Mouse (Mus musculus): ENCODE measurements around the gene Zfp729a. TPM values are rescaled to one million over a fixed set of nuclear protein-coding genes. Genes with fewer than 3 reads are reported as not detected.

Zfp729a gene
- 0.14 and 0.17 TPM in 2 replicates for polyA plus RNA-seq (2012)

GRCm38 (mm10) chr13:67637294-67638007 is at the start of gene Zfp729a, which contains the start of gene Gm49345:
Gene Zfp729a, minus strand, starts transcription at chr13:67637791.
Gene Gm49345, minus strand, starts transcription at chr13:67637769.
- no peak for TF ChIP-seq GATA1 (IDR thresholded peaks at IDR 0.05; ENCODE audit: low read length)

GRCm38 (mm10) chr13:67686971-67687370 is 49.4 kb upstream of the Zfp729a start, which contains the start of gene Zfp738:
Gene Zfp738, minus strand, starts transcription at chr13:67687071.
- TF ChIP-seq GATA1 (IDR thresholded peaks at IDR 0.05; ENCODE audit: low read length), result no peak

GRCm38 (mm10) chr13:67674902-67675301 is 37.3 kb upstream of the Zfp729a start:
- no peak for TF ChIP-seq GATA1 (IDR thresholded peaks at IDR 0.05; ENCODE audit: low read length)

- TF ChIP-seq GATA1 (IDR thresholded peaks at IDR 0.05; ENCODE audit: low read length), result no peak
Observed at GRCm38 (mm10) chr13:67652496-67652895, 14.9 kb upstream of the Zfp729a start.

GRCm38 (mm10) chr13:67610108-67610507 is 27.5 kb downstream of the Zfp729a start:
- TF ChIP-seq GATA1 (IDR thresholded peaks at IDR 0.05; ENCODE audit: low read length), result no peak

GRCm38 (mm10) chr13:67609066-67609876 is 28.3 kb downstream of the Zfp729a start, which contains the start of gene Zfp729b:
Gene Zfp729b, minus strand, starts transcription at chr13:67609707.
- TF ChIP-seq GATA1 (IDR thresholded peaks at IDR 0.05; ENCODE audit: low read length), result no peak

GRCm38 (mm10) chr13:67572591-67573189 is 64.9 kb downstream of the Zfp729a start:
- no peak for TF ChIP-seq GATA1 (IDR thresholded peaks at IDR 0.05; ENCODE audit: low read length)

Other genes starting within 250 kb of the Zfp729a start
- gene Zfp429, start 238.0 kb downstream of the Zfp729a start, polyA plus RNA-seq (2012), result 0.73 and 1.1 TPM in 2 replicates
- gene Zfp459, start 216.4 kb downstream of the Zfp729a start, polyA plus RNA-seq (2012), result not detected in 2 replicates
- gene Zfp874a, start 186.2 kb downstream of the Zfp729a start, polyA plus RNA-seq (2012), result 0.24 and 0.28 TPM in 2 replicates
- 0.28 and 0.33 TPM in 2 replicates for gene Zfp874b, start 153.5 kb downstream of the Zfp729a start, polyA plus RNA-seq (2012)
- gene Zfp58, start 137.2 kb downstream of the Zfp729a start, polyA plus RNA-seq (2012), result 0.25 and 0.38 TPM in 2 replicates
- not detected in 2 replicates for gene Gm26965, start 111.6 kb downstream of the Zfp729a start, polyA plus RNA-seq (2012)
- gene Zfp87, start 111.6 kb downstream of the Zfp729a start, polyA plus RNA-seq (2012), result 0.32 and 0.72 TPM in 2 replicates
- gene Zfp748, start 84.0 kb downstream of the Zfp729a start, polyA plus RNA-seq (2012), result 0.17 and 0.18 TPM in 2 replicates
- gene Zfp729b, start 28.1 kb downstream of the Zfp729a start, polyA plus RNA-seq (2012), result 0.23 and 0.42 TPM in 2 replicates
- 0.02 TPM in 1 of 2 replicates, not detected in the other for gene Gm49345, start within 50 bp of the Zfp729a start, polyA plus RNA-seq (2012)
- gene Zfp738, start 49.3 kb upstream of the Zfp729a start, polyA plus RNA-seq (2012), result 0.12 and 0.31 TPM in 2 replicates
- 0.61 and 0.95 TPM in 2 replicates for gene Zfp65, start 91.4 kb upstream of the Zfp729a start, polyA plus RNA-seq (2012)
- 0.14 and 0.16 TPM in 2 replicates for gene Zfp85, start 117.4 kb upstream of the Zfp729a start, polyA plus RNA-seq (2012)
- 0.03 and 0.18 TPM in 2 replicates for gene Zfp493, start 141.9 kb upstream of the Zfp729a start, polyA plus RNA-seq (2012)
- 0.03 and 0.11 TPM in 2 replicates for gene Zfp273, start 175.9 kb upstream of the Zfp729a start, polyA plus RNA-seq (2012)
- not detected in 2 replicates for gene Gm10037, start 193.3 kb upstream of the Zfp729a start, polyA plus RNA-seq (2012)
- gene BC048507, start 225.5 kb upstream of the Zfp729a start, polyA plus RNA-seq (2012), result not detected in 2 replicates